Mouse (Mus musculus) cerebellum, adult 8-10 months (tissue): ENCODE measurements at regions not wholly inside any gene's neighbourhood (a gene's known extent, or its start where the extent isn't known, plus 50 kb on each side); places are given as distances from the start of the nearest gene placed in this dataset.

Experiments
- DNase-seq: peaks from one replicate; pipeline ENCODE4 v3.0.0; 2022

- no peak for DNase-seq
Observed at GRCm38 (mm10) chr16:13049321-13049720, 60.2 kb upstream of the Ercc4 start.

- no peak for DNase-seq
Observed at GRCm38 (mm10) chr16:13050225-13050892, 59.1 kb upstream of the Ercc4 start.

DNA sequence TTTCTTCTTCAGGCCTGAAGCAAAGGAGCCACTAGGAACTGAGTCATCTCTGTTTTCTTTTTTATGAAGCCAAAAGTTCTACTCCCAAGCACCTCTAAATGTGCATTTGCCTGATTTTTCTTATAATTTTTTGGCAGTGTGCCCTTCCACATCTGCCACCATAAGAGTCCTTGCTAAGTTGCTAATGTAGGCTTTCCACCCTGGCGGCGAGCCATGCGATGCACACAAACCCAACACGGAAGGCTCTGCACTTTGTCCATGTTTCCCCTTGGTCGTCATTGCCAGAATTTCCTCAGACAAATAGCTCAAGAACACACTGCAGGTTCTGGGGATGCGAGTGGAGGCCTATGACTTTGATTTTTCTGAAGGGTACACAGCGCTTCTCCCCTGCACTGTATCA, 54.5 kb upstream of the Ercc4 start:
- no peak for DNase-seq
